Mouse (Mus musculus) embryonic facial prominence, embryonic 11.5 days (tissue): ENCODE results near the gene Cpa4. TPM values are rescaled to one million over a fixed set of nuclear protein-coding genes. Genes with fewer than 3 reads are reported as not detected.

Experiments used
- ATAC-seq: fragments of 200-750 bp; cut with Nextera tagmentation; replicated peaks from 2 replicates; pipeline ENCODE4 v1.8.0; 2017; ENCODE audit warnings: low read depth; ENCODE audit not compliant: insufficient number of reproducible peaks, low FRiP score, low TSS enrichment
- DNase-seq: peaks from one replicate; pipeline ENCODE4 v3.0.0-alpha.2; 2015; ENCODE audit warnings: low spot score
- H3K27ac ChIP-seq: fragments of 300-500 bp; sonication (generic); replicated peaks from 2 replicates; pipeline ENCODE4 v1.5.1; 2014; ENCODE audit warnings: mild to moderate bottlenecking, low read depth, low read length, control low read depth
- H3K27me3 ChIP-seq: fragments of 300-500 bp; sonication (generic); 2 replicates; pipeline ENCODE4 v1.6.1; 2014; ENCODE audit warnings: mild to moderate bottlenecking, low read length, moderate library complexity, mixed read lengths; ENCODE audit not compliant: control insufficient read depth, insufficient read depth
- H3K36me3 ChIP-seq: fragments of 300-500 bp; sonication (generic); replicated peaks from 2 replicates; pipeline ENCODE4 v1.6.1; 2014; ENCODE audit warnings: low read depth, mild to moderate bottlenecking, low read length, moderate library complexity, mixed read lengths; ENCODE audit not compliant: control insufficient read depth, insufficient read depth
- H3K4me1 ChIP-seq: fragments of 300-500 bp; sonication (generic); 2 replicates; pipeline ENCODE4 v1.6.1; 2014; ENCODE audit warnings: low read length, mixed read lengths; ENCODE audit not compliant: control insufficient read depth, insufficient read depth
- H3K4me2 ChIP-seq: fragments of 300-500 bp; sonication (generic); 2 replicates; pipeline ENCODE4 v1.6.1; 2014; ENCODE audit warnings: low read depth, mild to moderate bottlenecking, control low read depth, low read length, moderate library complexity
- H3K4me3 ChIP-seq: fragments of 300-500 bp; sonication (generic); 2 replicates; pipeline ENCODE4 v1.5.1; 2014; ENCODE audit warnings: low read depth, low read length, control low read depth
- H3K9ac ChIP-seq: fragments of 300-500 bp; sonication (generic); replicated peaks from 2 replicates; pipeline ENCODE4 v1.6.1; 2014; ENCODE audit warnings: mild to moderate bottlenecking, control low read depth, low read length
- H3K9me3 ChIP-seq: fragments of 300-500 bp; sonication (generic); replicated peaks from 2 replicates; pipeline ENCODE4 v1.6.1; 2016; ENCODE audit warnings: mild to moderate bottlenecking, low read length, inconsistent platforms, mixed read lengths; ENCODE audit not compliant: control insufficient read depth
- WGBS: fragments of 180-500 bp; shearing (Covaris S2); extraction: QIAGEN DNeasy Blood & Tissue Kit; methylation state at CpG from one replicate; pipeline ENCODE4 v1.1.7; 2014; 5-methylcytosine and 5-hydroxymethylcytosine counted together
- polyA plus RNA-seq: library from polyadenylated mRNA; unstranded; fragments of >200 nt; fragmentation: Nextera tagmentation; extraction: Ambion mirVana; gene quantifications from 2 replicates; pipeline ENCODE4 v1.2.1, GENCODE M21; 2014

Cpa4 gene
- polyA plus RNA-seq, 1 experiment from 2014 or later: 1.4 TPM

DNA sequence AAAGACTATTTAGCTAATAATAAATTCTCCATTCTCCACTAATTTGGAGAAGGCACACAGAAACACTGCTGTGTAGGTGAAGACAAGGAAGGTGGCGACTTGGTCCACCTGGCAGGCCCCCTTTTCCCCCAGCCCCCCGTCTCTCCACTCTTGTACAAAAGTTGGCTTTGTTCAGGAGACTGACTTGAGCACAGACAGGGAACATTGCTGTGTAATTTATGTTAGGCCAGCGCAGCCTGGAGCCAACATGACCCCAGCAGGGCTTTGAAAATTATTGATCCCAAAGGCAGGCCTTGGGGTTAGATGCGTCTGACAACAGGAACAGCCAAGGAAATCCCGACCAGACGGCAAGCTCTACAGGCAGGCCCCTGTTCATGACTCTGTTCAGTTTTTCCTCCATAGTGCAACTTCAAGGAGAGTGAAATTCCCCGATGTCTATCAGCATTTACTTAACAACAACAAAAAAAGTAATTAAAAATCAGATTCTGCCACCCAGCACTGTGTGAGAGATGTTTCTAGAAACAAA, 36.2 kb downstream of the Cpa4 start:
- 47% methylated on average over 7 of the region's 7 CpGs for WGBS
- Histone ChIP-seq H3K4me1 (no peaks in the 10 kb centered on the region), H3K4me2 (no peak overlapping the region), H3K9me3 (no peaks in the 10 kb centered on the region), H3K27me3 (no peaks in the 10 kb centered on the region), H3K27ac (no peak overlapping the region), H3K4me3 (no peak overlapping the region), H3K36me3 (no peaks in the 10 kb centered on the region), H3K9ac (no peak overlapping the region)
- ATAC-seq (no peak), DNase-seq (no peak)

GRCm38 (mm10) chr6:30605111-30605510, 36.9 kb downstream of the Cpa4 start:
- H3K4me1 ChIP-seq: no peaks in the 10 kb centered on the region
- DNase-seq (no peak), ATAC-seq (no peak)
- no peaks in the 10 kb centered on the region for H3K36me3 ChIP-seq
- H3K9ac ChIP-seq: no peak overlapping the region
- H3K27me3 ChIP-seq: no peaks in the 10 kb centered on the region
- H3K9me3 ChIP-seq: no peaks in the 10 kb centered on the region
- H3K4me3 ChIP-seq: no peak overlapping the region
- H3K4me2 ChIP-seq: no peak overlapping the region
- 90% methylated on average over 4 of the region's 4 CpGs for WGBS
- no peak overlapping the region for H3K27ac ChIP-seq

GRCm38 (mm10) chr6:30605672-30606071, 37.5 kb downstream of the Cpa4 start:
- Histone ChIP-seq H3K9me3 (no peaks in the 10 kb centered on the region), H3K9ac (no peak overlapping the region), H3K27me3 (no peaks in the 10 kb centered on the region), H3K27ac (no peak overlapping the region), H3K4me2 (no peak overlapping the region), H3K4me3 (no peak overlapping the region), H3K4me1 (no peaks in the 10 kb centered on the region), H3K36me3 (no peaks in the 10 kb centered on the region)
- ATAC-seq (no peak), DNase-seq (no peak)
- 78% methylated on average over 5 of the region's 5 CpGs for WGBS

GRCm38 (mm10) chr6:30610710-30611109, 42.5 kb downstream of the Cpa4 start, which contains the start of gene Cpa5:
Gene Cpa5, plus strand, starts transcription at chr6:30611010.
- H3K4me3 ChIP-seq: no peak within 1 kb of the TSS
- ATAC-seq: no peak
- peaks cover 2% of the 10 kb centered on the region for H3K4me1 ChIP-seq
- H3K36me3 ChIP-seq: no peaks in the 10 kb centered on the region
- no peak within 1 kb of the TSS for H3K4me2 ChIP-seq
- no peaks in the 10 kb centered on the region for H3K27me3 ChIP-seq
- no peak within 1 kb of the TSS for H3K27ac ChIP-seq
- H3K9ac ChIP-seq: no peak within 1 kb of the TSS
- no peaks in the 10 kb centered on the region for H3K9me3 ChIP-seq
- DNase-seq: no peak
- 89% methylated on average over 7 of the region's 7 CpGs for WGBS

DNA sequence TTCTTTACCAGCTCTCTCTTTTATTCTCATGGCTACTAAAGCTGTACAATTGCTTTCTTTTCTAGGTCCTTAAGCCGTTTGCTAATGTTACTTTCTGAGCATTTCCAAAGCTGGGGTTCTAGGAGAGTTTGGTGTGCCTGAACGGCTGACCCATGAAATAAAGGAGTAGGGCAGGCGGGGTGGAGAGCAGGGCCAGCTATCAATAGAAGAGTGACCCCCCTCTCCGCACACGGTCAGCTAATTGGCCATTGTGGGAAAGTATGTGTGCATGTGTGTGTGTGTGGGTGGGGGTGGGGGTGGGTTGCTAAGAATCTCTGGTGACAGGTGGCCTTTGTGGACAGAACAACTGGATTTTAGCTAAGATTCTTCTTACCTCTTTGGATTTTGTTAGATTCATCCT, 43.0 kb downstream of the Cpa4 start:
- Histone ChIP-seq H3K27me3 (no peaks in the 10 kb centered on the region), H3K4me3 (no peak overlapping the region), H3K27ac (no peak overlapping the region), H3K9me3 (no peaks in the 10 kb centered on the region), H3K36me3 (no peaks in the 10 kb centered on the region), H3K4me2 (no peak overlapping the region), H3K4me1 (peaks cover 4% of the 10 kb centered on the region), H3K9ac (no peak overlapping the region)
- ATAC-seq: no peak; the same call in 1 of the 2 replicates
- 53% methylated on average over 5 of the region's 5 CpGs for WGBS
- no peak for DNase-seq

DNA sequence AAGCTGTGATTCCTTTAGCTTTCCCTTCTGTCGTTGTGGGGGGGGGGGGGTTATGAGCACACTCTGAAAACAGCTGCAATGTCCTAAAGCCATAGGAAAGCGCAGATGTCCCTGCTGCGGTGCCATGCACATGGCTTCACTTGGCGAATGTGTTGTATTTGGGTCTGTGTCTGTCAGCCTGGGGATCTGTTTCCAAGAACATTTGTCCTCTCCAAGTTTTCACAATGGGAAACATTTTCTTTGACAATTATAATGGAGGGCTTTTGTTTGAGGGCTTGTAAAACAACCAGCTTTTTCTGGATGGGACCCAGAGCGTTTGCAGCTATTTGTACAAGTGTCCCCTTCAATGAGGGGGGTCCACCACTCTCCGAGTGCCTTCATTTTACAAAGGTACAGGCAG, 46.1 kb downstream of the Cpa4 start:
- H3K4me1 ChIP-seq: peaks cover 20% of the 10 kb centered on the region
- ATAC-seq: no peak

DNA sequence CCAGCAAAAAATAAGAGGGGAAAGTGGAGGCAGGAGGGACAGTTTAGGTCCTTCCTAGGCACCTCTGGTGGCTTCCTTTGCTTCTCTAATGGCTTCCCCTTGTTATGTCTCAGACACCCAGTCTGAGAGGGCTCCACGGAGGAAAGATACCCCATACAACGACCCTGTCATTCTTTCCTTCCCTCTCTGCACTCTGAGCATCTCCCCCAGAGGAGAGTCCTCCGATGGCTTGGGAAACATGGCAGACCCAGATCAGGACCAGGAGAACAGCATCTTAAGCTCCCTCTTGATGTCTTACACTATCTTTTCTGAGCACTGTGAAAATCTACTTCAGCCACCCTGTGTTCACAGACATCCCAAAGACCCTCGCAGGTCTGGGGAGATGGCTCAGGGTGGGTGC, 47.6 kb downstream of the Cpa4 start:
- 28% methylated on average over 4 of the region's 4 CpGs for WGBS
- DNase-seq (no peak), ATAC-seq (no peak)

More for the DNA sequence above, 46.1 kb downstream of the Cpa4 start:
- Histone ChIP-seq H3K4me3 (no peak overlapping the region), H3K27ac (no peak overlapping the region), H3K4me2 (no peak overlapping the region), H3K36me3 (no peaks in the 10 kb centered on the region), H3K27me3 (no peaks in the 10 kb centered on the region), H3K9ac (no peak overlapping the region), H3K9me3 (no peaks in the 10 kb centered on the region)
- WGBS: 79% methylated on average over 6 of the region's 6 CpGs
- no peak for DNase-seq

GRCm38 (mm10) chr6:30616491-30616941, 48.3 kb downstream of the Cpa4 start:
- no peaks in the 10 kb centered on the region for H3K27me3 ChIP-seq
- WGBS: under 1% methylated on average over 8 of the region's 8 CpGs
- ATAC-seq (peak; percentile 68), DNase-seq (peak; percentile 73)
- H3K4me2 ChIP-seq: no peak overlapping the region
- no peaks in the 10 kb centered on the region for H3K36me3 ChIP-seq
- peak overlapping the region; percentile 18; the same call in 1 of the 2 replicates for H3K9ac ChIP-seq
- H3K27ac ChIP-seq: peak overlapping the region; percentile 85
- no peak overlapping the region for H3K4me3 ChIP-seq
- no peaks in the 10 kb centered on the region for H3K9me3 ChIP-seq
- H3K4me1 ChIP-seq: peaks cover 20% of the 10 kb centered on the region

More for the DNA sequence above, 47.6 kb downstream of the Cpa4 start:
- no peak overlapping the region for H3K4me2 ChIP-seq
- H3K4me1 ChIP-seq: peaks cover 20% of the 10 kb centered on the region
- peak overlapping the region; percentile 18; the same call in 1 of the 2 replicates for H3K9ac ChIP-seq
- H3K4me3 ChIP-seq: no peak overlapping the region
- no peaks in the 10 kb centered on the region for H3K36me3 ChIP-seq
- H3K27ac ChIP-seq: peak overlapping the region; percentile 85
- no peaks in the 10 kb centered on the region for H3K9me3 ChIP-seq
- no peaks in the 10 kb centered on the region for H3K27me3 ChIP-seq
